Mouse (Mus musculus) kidney, embryonic 16.5 days (tissue): ENCODE data around the gene Apobec3. TPM values are rescaled to one million over a fixed set of nuclear protein-coding genes. Genes with fewer than 3 reads are reported as not detected.
"Not testable (repeated sequence)": the region's sequence is repeated elsewhere in the genome, so short reads cannot be mapped to it uniquely, and the experiment has no call there.

ENCODE experiments used
- ATAC-seq: fragments of 200-750 bp; cut with Nextera tagmentation; 2 replicates; pipeline ENCODE4 v1.8.0; 2017; ENCODE audit warnings: moderate TSS enrichment; ENCODE audit not compliant: low FRiP score, low TSS enrichment
- H3K27ac ChIP-seq: fragments of 300-500 bp; sonication (generic); 2 replicates; pipeline ENCODE4 v1.5.1; 2014; ENCODE audit warnings: low read length
- H3K27me3 ChIP-seq: fragments of 300-500 bp; sonication (generic); 2 replicates; pipeline ENCODE4 v1.6.1; 2014; ENCODE audit warnings: low read length, control low read depth, mixed read lengths; ENCODE audit not compliant: insufficient read depth
- H3K36me3 ChIP-seq: fragments of 300-500 bp; sonication (generic); 2 replicates; pipeline ENCODE4 v1.6.1; 2014; ENCODE audit warnings: low read length, control low read depth, mixed read lengths; ENCODE audit not compliant: insufficient read depth
- H3K4me1 ChIP-seq: fragments of 300-500 bp; sonication (generic); 2 replicates; pipeline ENCODE4 v1.6.1; 2014; ENCODE audit warnings: low read length, control low read depth, mixed read lengths; ENCODE audit not compliant: insufficient read depth
- H3K4me2 ChIP-seq: fragments of 300-500 bp; sonication (generic); replicated peaks from 2 replicates; pipeline ENCODE4 v1.6.1; 2014; ENCODE audit warnings: low read depth, low read length
- H3K4me3 ChIP-seq: fragments of 300-500 bp; sonication (generic); 2 replicates; pipeline ENCODE4 v1.5.1; 2014; ENCODE audit warnings: mild to moderate bottlenecking, low read length
- H3K9ac ChIP-seq: fragments of 300-500 bp; sonication (generic); replicated peaks from 2 replicates; pipeline ENCODE4 v1.6.1; 2014; ENCODE audit warnings: low read length
- H3K9me3 ChIP-seq: fragments of 300-500 bp; sonication (generic); 2 replicates; pipeline ENCODE4 v1.6.1; 2016; ENCODE audit warnings: low read length, control low read depth
- WGBS: fragments of 180-500 bp; shearing (Covaris S2); extraction: QIAGEN DNeasy Blood & Tissue Kit; methylation state at CpG from one replicate; pipeline ENCODE4 v1.1.7; 2014; 5-methylcytosine and 5-hydroxymethylcytosine counted together
- polyA plus RNA-seq: library from polyadenylated mRNA; unstranded; fragments of >200 nt; fragmentation: Nextera tagmentation; extraction: Ambion mirVana; gene quantifications from 2 replicates; pipeline ENCODE4 v1.2.1, GENCODE M21; 2015

Apobec3 gene
- polyA plus RNA-seq, 1 experiment from 2014 or later, result 29.3 TPM

DNA sequence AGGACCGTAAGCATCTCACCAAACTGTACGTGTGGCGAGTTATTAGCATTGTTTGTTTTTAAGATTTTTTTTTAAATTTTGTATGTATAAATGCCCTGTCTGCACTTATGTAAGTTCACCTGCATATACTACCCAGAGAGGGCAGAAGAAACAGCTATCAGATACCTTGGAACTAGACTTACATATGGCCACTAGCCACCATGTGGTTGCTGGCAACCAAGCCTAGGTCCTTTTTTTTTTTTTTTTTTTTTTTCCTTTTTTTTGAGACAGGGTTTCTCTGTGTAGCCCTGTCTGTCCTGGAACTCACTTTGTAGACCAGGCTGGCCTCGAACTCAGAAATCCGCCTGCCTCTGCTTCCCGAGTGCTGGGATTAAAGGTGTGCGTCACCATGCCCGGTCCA is 11.6 kb downstream of the Apobec3 start:
- not testable (repeated sequence) for H3K4me2 ChIP-seq, H3K9ac ChIP-seq, H3K9me3 ChIP-seq, H3K27me3 ChIP-seq, H3K36me3 ChIP-seq, H3K27ac ChIP-seq, H3K4me3 ChIP-seq, H3K4me1 ChIP-seq, ATAC-seq
- 94% methylated on average over 8 of the region's 8 CpGs for WGBS

- H3K27ac ChIP-seq, result no peak overlapping the region
- H3K9ac ChIP-seq, result no peak overlapping the region
- ATAC-seq, result no peak
- H3K4me1 ChIP-seq, result no peaks in the 10 kb centered on the region
- no peaks in the 10 kb centered on the region for H3K9me3 ChIP-seq
- no peak overlapping the region for H3K4me3 ChIP-seq
- no peak overlapping the region for H3K4me2 ChIP-seq
- H3K36me3 ChIP-seq, result no peaks in the 10 kb centered on the region
- no peaks in the 10 kb centered on the region for H3K27me3 ChIP-seq
Observed at GRCm38 (mm10) chr15:79903963-79904362, 12.5 kb downstream of the Apobec3 start.

- ATAC-seq, H3K9me3 ChIP-seq, H3K27me3 ChIP-seq, H3K4me3 ChIP-seq, H3K4me1 ChIP-seq, H3K36me3 ChIP-seq, H3K4me2 ChIP-seq, H3K9ac ChIP-seq, H3K27ac ChIP-seq: not testable (repeated sequence)
- WGBS, result 87% methylated on average over 11 of the region's 11 CpGs
Observed at GRCm38 (mm10) chr15:79904678-79905077, 13.2 kb downstream of the Apobec3 start.

GRCm38 (mm10) chr15:79905211-79905610 is 13.8 kb downstream of the Apobec3 start:
- Histone ChIP-seq H3K27ac (no peak overlapping the region), H3K4me2 (no peak overlapping the region), H3K36me3 (no peaks in the 10 kb centered on the region), H3K9ac (no peak overlapping the region), H3K4me3 (no peak overlapping the region), H3K4me1 (no peaks in the 10 kb centered on the region), H3K27me3 (no peaks in the 10 kb centered on the region), H3K9me3 (no peaks in the 10 kb centered on the region)
- no peak for ATAC-seq
- WGBS, result 53% methylated on average over 12 of the region's 12 CpGs

DNA sequence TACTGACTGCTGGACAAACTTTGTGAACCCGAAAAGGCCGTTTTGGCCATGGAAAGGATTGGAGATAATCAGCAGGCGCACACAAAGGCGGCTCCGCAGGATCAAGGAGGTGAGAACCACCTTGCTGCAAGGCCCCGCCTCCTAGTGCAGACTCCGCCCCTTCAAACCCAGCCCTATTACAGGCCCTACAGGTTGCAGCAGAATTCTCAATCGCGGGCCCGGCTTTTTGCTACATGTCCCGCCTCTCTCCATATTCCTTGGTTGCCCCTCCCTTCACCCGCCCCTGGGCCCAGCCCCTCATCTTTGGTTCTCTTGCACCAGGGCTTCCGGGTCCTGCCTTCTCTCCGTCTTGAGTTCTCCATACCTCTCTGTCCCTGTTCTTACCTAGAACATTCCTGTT is 15.4 kb downstream of the Apobec3 start:
- H3K4me2 ChIP-seq, result no peak overlapping the region
- H3K9ac ChIP-seq, result no peak overlapping the region
- no peak for ATAC-seq
- no peaks in the 10 kb centered on the region for H3K27me3 ChIP-seq
- WGBS, result 48% methylated on average over 14 of the region's 14 CpGs
- no peaks in the 10 kb centered on the region for H3K36me3 ChIP-seq
- no peak overlapping the region for H3K27ac ChIP-seq
- no peak overlapping the region for H3K4me3 ChIP-seq
- H3K9me3 ChIP-seq, result no peaks in the 10 kb centered on the region
- H3K4me1 ChIP-seq, result no peaks in the 10 kb centered on the region

GRCm38 (mm10) chr15:79909006-79909405 is 17.5 kb downstream of the Apobec3 start:
- WGBS, result 86% methylated on average over 3 of the region's 3 CpGs

GRCm38 (mm10) chr15:79910812-79911211 is 19.4 kb downstream of the Apobec3 start:
- not testable (repeated sequence) for ATAC-seq, H3K27me3 ChIP-seq, H3K9me3 ChIP-seq, H3K4me1 ChIP-seq, H3K36me3 ChIP-seq, H3K4me3 ChIP-seq, H3K9ac ChIP-seq, H3K27ac ChIP-seq, H3K4me2 ChIP-seq
- WGBS, result 75% methylated on average over 1 of the region's 1 CpGs

More at GRCm38 (mm10) chr15:79909006-79909405, 17.5 kb downstream of the Apobec3 start:
- not testable (repeated sequence) for H3K4me3 ChIP-seq, H3K27me3 ChIP-seq, H3K9ac ChIP-seq, H3K4me2 ChIP-seq, H3K27ac ChIP-seq, H3K36me3 ChIP-seq, H3K9me3 ChIP-seq, ATAC-seq, H3K4me1 ChIP-seq

DNA sequence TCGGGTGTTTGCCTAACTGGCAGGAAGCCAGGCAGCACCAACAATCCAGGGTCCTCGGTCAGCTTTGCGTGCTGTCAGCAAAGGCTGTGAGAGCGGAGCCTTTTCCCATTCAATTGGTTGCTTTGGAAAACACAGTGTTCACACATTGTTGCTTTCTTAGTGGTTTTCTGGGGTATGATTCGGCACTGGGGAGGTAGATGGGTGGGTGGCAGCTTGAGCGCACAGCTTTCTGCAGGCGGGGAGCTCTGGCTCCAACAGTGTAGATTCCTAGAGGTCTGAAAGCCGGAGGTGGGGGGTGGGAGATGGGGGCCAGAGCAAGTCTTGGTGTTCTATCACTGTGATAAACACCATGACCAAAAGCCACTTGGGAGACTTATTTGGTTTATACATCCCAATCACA is 19.9 kb downstream of the Apobec3 start:
- H3K27me3 ChIP-seq, result no peaks in the 10 kb centered on the region
- H3K4me2 ChIP-seq, result no peak overlapping the region
- H3K36me3 ChIP-seq, result no peaks in the 10 kb centered on the region
- WGBS, result 87% methylated on average over 8 of the region's 8 CpGs
- no peak overlapping the region for H3K9ac ChIP-seq
- no peak overlapping the region for H3K27ac ChIP-seq
- H3K4me1 ChIP-seq, result no peaks in the 10 kb centered on the region
- no peak for ATAC-seq
- H3K4me3 ChIP-seq, result no peak overlapping the region
- no peaks in the 10 kb centered on the region for H3K9me3 ChIP-seq

GRCm38 (mm10) chr15:79913761-79914346 is 22.4 kb downstream of the Apobec3 start:
- H3K4me1 ChIP-seq, result no peaks in the 10 kb centered on the region
- no peaks in the 10 kb centered on the region for H3K9me3 ChIP-seq
- H3K27me3 ChIP-seq, result no peaks in the 10 kb centered on the region
- WGBS, result 82% methylated on average over 6 of the region's 6 CpGs
- no peak overlapping the region for H3K4me2 ChIP-seq
- no peak overlapping the region for H3K27ac ChIP-seq
- no peak overlapping the region for H3K9ac ChIP-seq
- no peaks in the 10 kb centered on the region for H3K36me3 ChIP-seq
- no peak overlapping the region for H3K4me3 ChIP-seq
- no peak for ATAC-seq

GRCm38 (mm10) chr15:79914357-79914756 is 22.9 kb downstream of the Apobec3 start:
- WGBS, result 89% methylated on average over 3 of the region's 3 CpGs

More at GRCm38 (mm10) chr15:79914357-79914756, 22.9 kb downstream of the Apobec3 start:
- Histone ChIP-seq H3K27me3 (no peaks in the 10 kb centered on the region), H3K4me3 (no peak overlapping the region), H3K36me3 (no peaks in the 10 kb centered on the region), H3K9me3 (no peaks in the 10 kb centered on the region), H3K4me2 (no peak overlapping the region), H3K9ac (no peak overlapping the region), H3K27ac (no peak overlapping the region), H3K4me1 (no peaks in the 10 kb centered on the region)
- ATAC-seq, result no peak
